Mouse (Mus musculus) intestine, embryonic 15.5 days (tissue): Measurements from ENCODE around the gene Apobr. TPM values are rescaled to one million over a fixed set of nuclear protein-coding genes. Genes with fewer than 3 reads are reported as not detected.

Experiments used
- ATAC-seq: fragments of 200-750 bp; cut with Nextera tagmentation; 2 replicates; pipeline ENCODE4 v1.8.0; 2017; ENCODE audit warnings: moderate TSS enrichment, moderate library complexity
- H3K27ac ChIP-seq: fragments of 300-500 bp; sonication (generic); 2 replicates; pipeline ENCODE4 v1.5.1; 2015; ENCODE audit warnings: mild to moderate bottlenecking, inconsistent platforms
- H3K27me3 ChIP-seq: fragments of 300-500 bp; sonication (generic); replicated peaks from 2 replicates; pipeline ENCODE4 v1.6.1; 2015; ENCODE audit warnings: inconsistent platforms
- H3K36me3 ChIP-seq: fragments of 300-500 bp; sonication (generic); 2 replicates; pipeline ENCODE4 v1.6.1; 2015; ENCODE audit warnings: inconsistent platforms
- H3K4me1 ChIP-seq: fragments of 300-500 bp; sonication (generic); replicated peaks from 2 replicates; pipeline ENCODE4 v1.6.1; 2015; ENCODE audit warnings: inconsistent platforms
- H3K4me2 ChIP-seq: fragments of 300-500 bp; sonication (generic); replicated peaks from 2 replicates; pipeline ENCODE4 v1.6.1; 2015; ENCODE audit warnings: mild to moderate bottlenecking, inconsistent platforms
- H3K4me3 ChIP-seq: fragments of 300-500 bp; sonication (generic); replicated peaks from 2 replicates; pipeline ENCODE4 v1.5.1; 2015; ENCODE audit warnings: inconsistent platforms
- H3K9ac ChIP-seq: fragments of 300-500 bp; sonication (generic); 2 replicates; pipeline ENCODE4 v1.6.1; 2015; ENCODE audit warnings: inconsistent platforms
- H3K9me3 ChIP-seq: fragments of 300-500 bp; sonication (generic); 2 replicates; pipeline ENCODE4 v1.6.1; 2016; ENCODE audit warnings: inconsistent platforms
- WGBS: fragments of 180-500 bp; shearing (Covaris S2); methylation state at CpG from one replicate; pipeline ENCODE4 v1.1.7; 2015; 5-methylcytosine and 5-hydroxymethylcytosine counted together
- polyA plus RNA-seq: library from polyadenylated mRNA; unstranded; fragments of >200 nt; fragmentation: Nextera tagmentation; extraction: Ambion mirVana; gene quantifications from 2 replicates; pipeline ENCODE4 v1.2.1, GENCODE M21; 2015

Gene Apobr
- polyA plus RNA-seq, 1 experiment from 2014 or later, result 0.75 TPM

- Histone ChIP-seq H3K9me3 (no peaks in the 10 kb centered on the region), H3K4me3 (no peak overlapping the region), H3K36me3 (no peaks in the 10 kb centered on the region), H3K4me2 (no peak overlapping the region), H3K27ac (no peak overlapping the region), H3K9ac (no peak overlapping the region), H3K27me3 (no peaks in the 10 kb centered on the region), H3K4me1 (peaks cover 10% of the 10 kb centered on the region)
- ATAC-seq, result no peak
- 51% methylated on average over 6 of the region's 6 CpGs for WGBS
These were observed 43.4 kb downstream of the Apobr start for GRCm38 (mm10) chr7:126628111-126628510.

DNA sequence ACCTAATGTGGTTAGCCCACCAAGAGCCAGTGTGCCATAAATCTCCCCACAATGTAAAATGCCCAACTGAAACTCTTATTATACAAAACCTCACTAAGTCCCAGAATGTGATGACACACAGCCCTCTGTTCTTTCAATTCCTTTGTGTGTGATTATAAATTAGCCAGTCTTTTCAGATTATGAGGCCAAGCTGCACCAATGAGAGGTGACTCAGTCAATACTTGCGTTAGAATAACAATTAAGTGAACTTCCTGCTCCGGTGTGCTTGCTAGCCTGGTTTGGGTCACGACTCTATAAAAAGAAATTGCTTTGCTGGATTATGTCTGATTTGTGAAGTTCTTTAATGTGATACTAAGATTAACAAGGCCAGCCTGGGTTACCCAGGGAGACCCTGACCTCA lies 45.2 kb downstream of the Apobr start:
- Histone ChIP-seq H3K9me3 (no peaks in the 10 kb centered on the region), H3K4me1 (peaks cover 13% of the 10 kb centered on the region), H3K27me3 (no peaks in the 10 kb centered on the region), H3K4me2 (no peak overlapping the region), H3K9ac (no peak overlapping the region), H3K4me3 (no peak overlapping the region), H3K36me3 (no peaks in the 10 kb centered on the region), H3K27ac (0 out of 2 replicates have a peak overlapping the region, but pooled peaks have one; percentile 29)
- 39% methylated on average over 3 of the region's 3 CpGs for WGBS
- ATAC-seq, result no peak

DNA sequence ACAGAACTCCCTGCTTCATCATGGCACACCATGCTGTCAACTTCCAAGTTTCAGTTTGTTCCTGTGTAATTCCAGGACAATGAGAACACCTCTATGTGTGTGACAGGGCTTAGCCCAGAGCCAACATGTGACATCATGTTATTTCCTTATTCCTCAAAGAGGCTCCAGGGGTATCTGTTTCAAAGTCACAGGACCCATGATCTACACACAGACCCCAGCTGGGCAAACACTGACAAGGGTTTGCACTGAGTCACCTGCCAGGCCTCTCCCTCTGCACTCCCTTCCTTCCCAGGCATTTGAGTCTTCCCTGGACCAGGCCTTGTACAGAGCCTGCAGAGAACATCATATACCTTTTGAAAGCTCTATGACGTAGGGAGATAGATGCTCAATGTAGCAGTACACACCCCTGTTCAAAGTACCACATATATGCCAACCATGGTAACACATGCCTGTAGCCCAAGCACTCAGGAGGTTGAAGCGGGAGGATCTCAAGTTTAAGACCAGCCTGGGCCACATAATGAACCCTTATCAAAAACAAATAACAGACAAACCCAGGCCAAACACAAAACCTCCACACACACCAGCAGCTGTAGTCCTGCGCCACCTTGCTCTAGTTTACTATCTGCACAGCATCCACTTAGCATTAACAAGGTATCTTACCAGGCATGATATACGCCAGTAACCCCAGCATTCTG lies 46.2 kb downstream of the Apobr start, which contains the start of gene Nupr1:
TSS of gene Nupr1 (minus strand) at position 38 of the 695 bp plus-strand sequence.
- H3K27ac ChIP-seq, result 0 out of 2 replicates have a peak within 1 kb of the TSS, but pooled peaks have one; percentile 29
- WGBS, result 83% methylated on average over 4 of the region's 4 CpGs
- peak; percentile 58 for ATAC-seq

GRCm38 (mm10) chr7:126632478-126632877 lies 47.7 kb downstream of the Apobr start:
- 64% methylated on average over 2 of the region's 2 CpGs for WGBS
- Histone ChIP-seq H3K9ac (no peak overlapping the region), H3K4me3 (no peak overlapping the region), H3K4me1 (0 out of 2 replicates have a peak, but pooled peaks cover 5% of the 10 kb centered on the region), H3K27ac (no peak overlapping the region), H3K4me2 (no peak overlapping the region), H3K27me3 (no peaks in the 10 kb centered on the region), H3K36me3 (no peaks in the 10 kb centered on the region), H3K9me3 (no peaks in the 10 kb centered on the region)
- no peak for ATAC-seq

More for the DNA sequence above, 46.2 kb downstream of the Apobr start, which contains the start of gene Nupr1:
- Histone ChIP-seq H3K4me1 (0 out of 2 replicates have a peak, but pooled peaks cover 5% of the 10 kb centered on the region), H3K4me3 (no peak within 1 kb of the TSS), H3K36me3 (no peaks in the 10 kb centered on the region), H3K9ac (no peak within 1 kb of the TSS), H3K4me2 (no peak within 1 kb of the TSS), H3K9me3 (no peaks in the 10 kb centered on the region), H3K27me3 (no peaks in the 10 kb centered on the region)

DNA sequence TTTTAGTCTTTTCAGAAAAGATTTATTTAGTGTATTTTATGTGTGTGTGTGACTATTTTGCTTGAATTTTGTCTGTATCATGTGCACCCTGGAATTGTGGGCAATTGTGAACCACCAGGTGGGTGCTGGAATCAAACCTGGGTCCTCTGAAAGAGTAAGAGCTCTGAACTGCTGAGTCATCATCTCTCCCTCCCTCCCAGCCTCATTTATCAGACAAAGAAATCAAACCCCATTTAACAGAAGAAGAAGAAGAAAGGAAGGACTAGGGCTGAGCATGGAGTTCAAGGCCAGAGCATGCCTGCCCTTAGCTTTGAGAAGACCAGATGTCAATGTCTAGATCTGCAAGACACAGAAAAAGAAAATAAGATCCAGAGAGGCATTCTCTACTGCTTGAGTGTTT lies 50.6 kb downstream of the Apobr start:
- H3K4me1 ChIP-seq, result 0 out of 2 replicates have a peak, but pooled peaks cover 5% of the 10 kb centered on the region
- H3K27me3 ChIP-seq, result no peaks in the 10 kb centered on the region
- no peak overlapping the region for H3K27ac ChIP-seq
- H3K9ac ChIP-seq, result no peak overlapping the region
- H3K4me3 ChIP-seq, result no peak overlapping the region
- no peaks in the 10 kb centered on the region for H3K9me3 ChIP-seq
- no peaks in the 10 kb centered on the region for H3K36me3 ChIP-seq
- no peak overlapping the region for H3K4me2 ChIP-seq
- no peak for ATAC-seq

DNA sequence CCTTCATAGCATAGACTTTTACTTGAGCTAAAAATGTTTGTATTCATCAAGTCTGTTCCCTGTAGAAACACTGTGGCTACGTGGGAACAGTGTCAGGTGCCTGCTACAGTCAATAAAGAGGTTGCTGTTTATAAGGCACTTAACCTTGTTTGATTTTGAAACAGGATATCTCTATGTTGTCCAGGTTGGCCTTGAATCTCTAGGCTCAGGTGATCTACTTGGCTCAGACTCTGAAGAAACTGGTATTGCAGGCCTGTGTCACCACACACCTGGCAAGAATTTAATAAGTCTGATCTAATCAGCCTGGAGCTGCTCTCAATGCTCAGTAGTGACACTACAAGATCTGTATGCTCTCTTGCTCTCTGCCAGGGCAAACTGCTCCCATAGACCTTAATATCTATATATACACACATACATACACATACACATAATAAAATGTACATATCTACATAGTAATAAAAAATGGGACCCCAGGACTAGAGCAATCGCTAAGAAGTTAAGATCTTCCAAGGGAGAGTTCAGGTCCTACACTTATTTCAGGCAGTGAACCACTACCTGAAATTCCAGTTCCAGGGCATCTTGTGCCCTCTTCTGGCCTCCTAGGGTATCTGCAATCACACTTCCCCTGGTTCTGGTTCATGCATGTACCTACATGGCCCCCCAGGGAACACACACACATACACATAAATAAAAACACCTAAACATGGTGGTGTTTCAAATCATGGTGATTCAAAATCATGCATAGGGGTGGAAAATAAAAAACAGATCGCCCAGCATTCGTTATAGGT lies 52.2 kb downstream of the Apobr start:
- no peaks in the 10 kb centered on the region for H3K27me3 ChIP-seq
- no peaks in the 10 kb centered on the region for H3K9me3 ChIP-seq
- no peak overlapping the region for H3K9ac ChIP-seq
- no peak overlapping the region for H3K4me3 ChIP-seq
- 8% methylated on average over 4 of the region's 4 CpGs for WGBS
- no peaks in the 10 kb centered on the region for H3K36me3 ChIP-seq
- 0 out of 2 replicates have a peak, but pooled peaks cover 3% of the 10 kb centered on the region for H3K4me1 ChIP-seq
- peak; percentile 73 for ATAC-seq
- no peak overlapping the region for H3K27ac ChIP-seq
- H3K4me2 ChIP-seq, result no peak overlapping the region

Other genes with a start within 250 kb of the Apobr start
- 1.4 and 1.5 TPM in 2 replicates for gene Lat, start 215.4 kb upstream of the Apobr start, polyA plus RNA-seq
- gene Spns1, start 207.5 kb upstream of the Apobr start, polyA plus RNA-seq, result 53.4 and 59.3 TPM in 2 replicates
- 1.6 and 2.5 TPM in 2 replicates for gene Nfatc2ip, start 188.2 kb upstream of the Apobr start, polyA plus RNA-seq
- 0.24 TPM in 1 of 2 replicates, not detected in the other for gene Cd19, start 170.1 kb upstream of the Apobr start, polyA plus RNA-seq
- gene Rabep2, start 156.2 kb upstream of the Apobr start, polyA plus RNA-seq, result 23.9 and 24.2 TPM in 2 replicates
- gene Atp2a1, start 121.8 kb upstream of the Apobr start, polyA plus RNA-seq, result 0.24 and 2.6 TPM in 2 replicates
- 41.8 and 45.7 TPM in 2 replicates for gene Sh2b1, start 109.5 kb upstream of the Apobr start, polyA plus RNA-seq
- 190 and 207 TPM in 2 replicates for gene Tufm, start 97.6 kb upstream of the Apobr start, polyA plus RNA-seq
- 43.8 and 44.4 TPM in 2 replicates for gene Atxn2l, start 81.5 kb upstream of the Apobr start, polyA plus RNA-seq
- 190 and 217 TPM in 2 replicates for gene Eif3c, start 18.5 kb upstream of the Apobr start, polyA plus RNA-seq
- 34.4 and 34.9 TPM in 2 replicates for gene Cln3, start 875 bp downstream of the Apobr start, polyA plus RNA-seq
- gene Il27, start 10.0 kb downstream of the Apobr start, polyA plus RNA-seq, result not detected in 2 replicates
- gene Nupr1, start 45.9 kb downstream of the Apobr start, polyA plus RNA-seq, result 53.4 and 111 TPM in 2 replicates
- 45.2 and 51.7 TPM in 2 replicates for gene Sgf29, start 64.4 kb downstream of the Apobr start, polyA plus RNA-seq
- 5.5 and 6.1 TPM in 2 replicates for gene Sult1a1, start 91.5 kb downstream of the Apobr start, polyA plus RNA-seq
- 118 and 120 TPM in 2 replicates for gene Bola2, start 110.5 kb downstream of the Apobr start, polyA plus RNA-seq
- gene Slx1b, start 110.8 kb downstream of the Apobr start, polyA plus RNA-seq, result 8.1 and 9.1 TPM in 2 replicates
- gene Coro1a, start 122.8 kb downstream of the Apobr start, polyA plus RNA-seq, result 36.9 and 39.7 TPM in 2 replicates
- gene Mapk3, start 174.7 kb downstream of the Apobr start, polyA plus RNA-seq, result 109 and 112 TPM in 2 replicates
- 1.4 and 1.6 TPM in 2 replicates for gene Gdpd3, start 181.4 kb downstream of the Apobr start, polyA plus RNA-seq
- gene Ypel3, start 192.0 kb downstream of the Apobr start, polyA plus RNA-seq, result 66.9 and 71.2 TPM in 2 replicates
- 0.34 and 0.43 TPM in 2 replicates for gene Tbx6, start 196.5 kb downstream of the Apobr start, polyA plus RNA-seq
- 248 and 256 TPM in 2 replicates for gene Ppp4c, start 207.6 kb downstream of the Apobr start, polyA plus RNA-seq
- 1.2 and 1.5 TPM in 2 replicates for gene Fam57b, start 212.7 kb downstream of the Apobr start, polyA plus RNA-seq
- gene 4930451I11Rik, start 246.7 kb downstream of the Apobr start, polyA plus RNA-seq, result not detected in 2 replicates